Mouse (Mus musculus) hematopoietic multipotent progenitor cell, adult 10-12 weeks (in vitro differentiated cells): Measurements from ENCODE around the gene Olfr1209. TPM values are rescaled to one million over a fixed set of nuclear protein-coding genes. Genes with fewer than 3 reads are reported as not detected.

Experiments used
- polyA plus RNA-seq: library from polyadenylated mRNA; stranded (reverse); fragments of >175 nt; gene quantifications from 2 replicates; pipeline ENCODE4 v1.2.3, GENCODE M21; 2012; ENCODE audit warnings: low replicate concordance

Gene Olfr1209
- polyA plus RNA-seq = not detected in 2 replicates

DNA sequence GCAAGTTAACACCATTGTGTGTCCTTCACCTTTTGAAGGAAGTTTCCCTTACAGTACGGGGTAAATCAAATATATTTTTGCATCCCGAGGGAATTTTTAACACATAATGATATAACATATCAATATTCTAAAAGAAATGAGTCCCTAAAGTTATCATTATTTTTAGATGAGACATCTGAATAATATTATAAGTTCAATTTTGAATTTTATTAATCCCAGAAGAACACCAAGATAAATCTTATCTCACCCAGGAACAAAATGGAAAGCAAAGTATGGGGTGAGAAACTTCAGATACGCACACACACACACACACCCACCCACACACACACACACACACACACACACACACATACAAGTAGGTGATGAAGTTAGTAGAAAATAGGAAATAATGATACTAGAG lies at the start of gene Olfr1209:
TSS of gene Olfr1209 (minus strand) at position 101 of the 400 bp plus-strand sequence.

DNA sequence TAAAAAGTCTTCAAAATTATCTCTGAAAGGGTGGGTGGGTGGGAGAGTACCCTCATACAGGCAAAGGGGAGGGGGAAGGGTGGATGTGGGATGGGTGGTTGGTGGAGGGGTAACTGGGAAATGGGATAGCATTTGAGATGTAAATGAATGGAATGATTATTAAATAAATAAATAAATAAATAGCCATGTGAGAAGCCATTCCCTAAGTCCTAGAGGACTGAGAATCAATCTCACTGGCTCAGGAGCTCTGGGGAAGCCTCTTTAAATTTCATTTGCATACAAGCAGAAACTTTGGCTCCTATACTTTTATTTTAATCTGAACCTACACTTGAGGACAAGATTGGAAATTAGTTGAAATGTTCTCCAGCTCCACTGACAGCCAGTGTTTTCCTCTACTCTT lies 38.7 kb upstream of the Olfr1209 start, which contains the start of gene Olfr1212:
TSS of gene Olfr1212 (plus strand) at position 301 of the 400 bp plus-strand sequence.

DNA sequence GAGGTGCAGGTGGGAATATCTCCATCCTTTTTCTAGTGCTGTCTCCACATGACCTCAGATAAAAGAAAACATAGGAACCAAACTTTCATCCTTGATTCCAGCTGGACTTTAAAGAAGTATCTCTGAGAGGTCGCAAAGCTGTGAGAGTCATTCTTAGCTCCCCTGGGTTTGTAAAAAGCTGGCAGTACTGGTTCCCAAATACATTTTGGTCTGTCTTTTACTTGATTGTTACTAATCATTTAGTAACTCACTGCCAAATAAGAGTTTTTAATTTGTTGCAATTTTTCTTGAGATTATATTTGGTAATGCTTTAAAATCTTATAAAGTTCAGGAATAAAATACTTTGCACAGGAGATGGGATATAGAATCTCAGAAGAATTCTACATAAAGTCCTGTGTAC lies 23.1 kb upstream of the Olfr1209 start, which contains the start of gene Olfr1211:
TSS of gene Olfr1211 (minus strand) at position 101 of the 400 bp plus-strand sequence.

GRCm38 (mm10) chr2:88902211-88902610 lies 12.7 kb downstream of the Olfr1209 start, which contains the start of gene Olfr1208:
Gene Olfr1208, minus strand, starts transcription at chr2:88902311.

DNA sequence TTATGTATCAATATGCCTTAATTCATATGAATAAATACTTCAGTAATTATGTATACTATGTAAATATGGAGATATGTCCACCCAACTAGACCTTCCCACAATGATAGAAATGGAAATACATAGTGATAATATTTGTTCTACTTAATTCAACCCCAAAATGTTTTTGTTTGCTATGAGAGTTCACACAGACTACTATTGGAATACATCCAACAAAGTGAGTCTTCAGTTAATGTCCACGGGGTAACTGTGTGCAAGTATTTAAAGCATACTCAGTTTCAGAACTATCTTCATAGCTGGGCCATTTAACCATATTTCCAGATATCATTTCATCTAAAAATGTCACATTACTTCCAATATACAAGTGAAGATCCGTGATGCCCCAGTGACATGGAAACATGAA lies 52.0 kb downstream of the Olfr1209 start, which contains the start of gene Olfr1206:
TSS of gene Olfr1206 (plus strand) at position 301 of the 400 bp plus-strand sequence.

Other genes with a start within 250 kb of the Olfr1209 start
- not detected in 2 replicates for gene Olfr1193, start 239.5 kb downstream of the Olfr1209 start, polyA plus RNA-seq
- not detected in 2 replicates for gene Olfr1195, start 226.0 kb downstream of the Olfr1209 start, polyA plus RNA-seq
- not detected in 2 replicates for gene Olfr1196, start 210.6 kb downstream of the Olfr1209 start, polyA plus RNA-seq
- not detected in 2 replicates for gene Olfr1197, start 182.8 kb downstream of the Olfr1209 start, polyA plus RNA-seq
- not detected in 2 replicates for gene Olfr1198, start 163.8 kb downstream of the Olfr1209 start, polyA plus RNA-seq
- not detected in 2 replicates for gene Olfr1199, start 154.7 kb downstream of the Olfr1209 start, polyA plus RNA-seq
- not detected in 2 replicates for gene Olfr1200, start 144.7 kb downstream of the Olfr1209 start, polyA plus RNA-seq
- gene Olfr1201, start 122.1 kb downstream of the Olfr1209 start, polyA plus RNA-seq = not detected in 2 replicates
- not detected in 2 replicates for gene Olfr1202, start 100.7 kb downstream of the Olfr1209 start, polyA plus RNA-seq
- gene Olfr1205, start 85.4 kb downstream of the Olfr1209 start, polyA plus RNA-seq = not detected in 2 replicates
- gene Olfr1204, start 65.9 kb downstream of the Olfr1209 start, polyA plus RNA-seq = not detected in 2 replicates
- not detected in 2 replicates for gene Olfr1206, start 51.9 kb downstream of the Olfr1209 start, polyA plus RNA-seq
- gene Olfr1208, start 12.8 kb downstream of the Olfr1209 start, polyA plus RNA-seq = not detected in 2 replicates
- gene Olfr1211, start 23.0 kb upstream of the Olfr1209 start, polyA plus RNA-seq = 0.03 TPM in 1 of 2 replicates, not detected in the other
- gene Olfr1212, start 38.8 kb upstream of the Olfr1209 start, polyA plus RNA-seq = not detected in 2 replicates
- not detected in 2 replicates for gene Gm13762, start 65.1 kb upstream of the Olfr1209 start, polyA plus RNA-seq
- gene Olfr1214, start 77.5 kb upstream of the Olfr1209 start, polyA plus RNA-seq = not detected in 2 replicates
- gene Olfr1215, start 91.8 kb upstream of the Olfr1209 start, polyA plus RNA-seq = not detected in 2 replicates
- not detected in 2 replicates for gene Olfr1216, start 103.2 kb upstream of the Olfr1209 start, polyA plus RNA-seq
- not detected in 2 replicates for gene Olfr1217, start 116.9 kb upstream of the Olfr1209 start, polyA plus RNA-seq
- gene Olfr1218, start 146.0 kb upstream of the Olfr1209 start, polyA plus RNA-seq = not detected in 2 replicates
- gene Olfr1219, start 168.4 kb upstream of the Olfr1209 start, polyA plus RNA-seq = not detected in 2 replicates
- gene Olfr1220, start 191.7 kb upstream of the Olfr1209 start, polyA plus RNA-seq = not detected in 2 replicates
- gene Olfr1221, start 202.1 kb upstream of the Olfr1209 start, polyA plus RNA-seq = not detected in 2 replicates
- not detected in 2 replicates for gene Olfr1222, start 217.9 kb upstream of the Olfr1209 start, polyA plus RNA-seq
- gene Olfr1223, start 236.4 kb upstream of the Olfr1209 start, polyA plus RNA-seq = not detected in 2 replicates
- gene Olfr1224-ps1, start 248.9 kb upstream of the Olfr1209 start, polyA plus RNA-seq = not detected in 2 replicates